Mouse (Mus musculus): ENCODE results near the gene Alpk3. TPM values are rescaled to one million over a fixed set of nuclear protein-coding genes. Genes with fewer than 3 reads are reported as not detected.

Gene Alpk3
- polyA plus RNA-seq (2017; shearing (Covaris generic)), result 0.05 TPM

GRCm38 (mm10) chr7:81057471-81057870 lies at the start of gene Alpk3:
Alpk3 (plus strand) TSS chr7:81057600.

DNA sequence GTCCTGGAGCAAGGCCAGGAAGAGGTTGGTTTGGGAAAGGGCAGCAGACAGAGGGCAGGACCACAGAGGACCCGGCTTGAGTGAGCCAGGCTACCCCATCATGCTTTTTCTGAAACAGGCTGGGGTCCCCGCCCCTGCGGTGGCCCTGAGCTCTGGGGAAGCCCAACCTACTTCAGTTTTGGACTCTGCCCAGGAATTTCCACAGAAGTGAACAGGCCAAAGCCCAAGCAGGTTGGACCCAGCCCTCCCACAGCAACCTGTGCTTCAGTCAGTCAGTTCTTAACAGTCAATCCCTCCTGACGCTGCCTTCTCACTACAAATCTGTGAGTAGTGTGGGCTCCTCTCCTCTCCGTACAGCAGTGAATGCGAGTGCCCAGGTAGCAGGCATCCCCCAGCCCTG lies 57.2 kb downstream of the Alpk3 start, which contains the start of gene Slc28a1:
Gene Slc28a1, plus strand, starts transcription at position 245 of the 400 bp plus-strand sequence.

Other genes with a start within 250 kb of the Alpk3 start
- gene Iqgap1, start 231.6 kb upstream of the Alpk3 start, polyA plus RNA-seq (2017; shearing (Covaris generic)), result 206 TPM
- gene Zscan2, start 196.7 kb upstream of the Alpk3 start, polyA plus RNA-seq (2017; shearing (Covaris generic)), result 5.1 TPM
- 15.9 TPM for gene Wdr73, start 156.3 kb upstream of the Alpk3 start, polyA plus RNA-seq (2017; shearing (Covaris generic))
- 14.0 TPM for gene Nmb, start 152.5 kb upstream of the Alpk3 start, polyA plus RNA-seq (2017; shearing (Covaris generic))
- gene Sec11a, start 109.8 kb upstream of the Alpk3 start, polyA plus RNA-seq (2017; shearing (Covaris generic)), result 412 TPM
- gene Zfp592, start 63.9 kb upstream of the Alpk3 start, polyA plus RNA-seq (2017; shearing (Covaris generic)), result 163 TPM
- 0.12 TPM for gene Slc28a1, start 57.2 kb downstream of the Alpk3 start, polyA plus RNA-seq (2017; shearing (Covaris generic))
- gene Pde8a, start 156.0 kb downstream of the Alpk3 start, polyA plus RNA-seq (2017; shearing (Covaris generic)), result 4.7 TPM